In the genomic region with DNA sequence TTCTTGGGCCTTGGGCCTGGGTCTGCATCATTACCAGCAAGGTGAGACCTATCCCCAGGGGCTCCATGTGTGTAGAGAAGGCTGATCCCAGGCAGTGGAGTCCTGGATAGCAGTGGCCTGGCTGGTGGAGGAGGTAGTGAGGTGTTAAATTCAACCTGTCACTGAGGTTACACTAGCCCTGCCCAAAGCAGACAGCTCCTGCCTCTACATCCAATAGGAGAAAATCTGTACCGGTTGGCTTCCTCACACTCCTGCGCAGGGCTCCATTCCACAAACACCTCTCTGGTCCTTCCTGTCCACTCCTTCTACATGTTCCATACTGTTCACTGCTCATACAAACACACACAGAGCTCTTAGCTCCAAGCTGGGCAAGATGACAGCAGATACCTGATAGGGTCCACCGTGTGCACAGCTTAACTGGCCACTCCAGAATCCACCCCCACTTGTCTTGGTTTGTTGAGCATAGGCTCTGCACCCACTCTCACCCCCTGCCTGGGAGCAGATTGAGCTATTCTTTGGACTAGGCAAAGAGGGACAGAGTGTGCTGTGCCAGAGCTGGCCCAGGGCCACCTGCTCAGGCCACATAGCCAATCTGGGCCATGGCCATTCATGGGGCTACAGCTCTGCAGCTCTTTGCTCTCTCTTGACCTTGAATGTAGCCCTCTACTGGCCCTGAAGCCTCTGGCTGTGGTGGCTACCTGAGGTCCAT, we compare ENCODE assay signal across 15 mouse cellular contexts. TPM values are rescaled to one million over a fixed set of nuclear protein-coding genes. Genes with fewer than 3 reads are reported as not detected.
DNase-seq lines count a peak whose midpoint lies in the region; ATAC-seq and TF ChIP-seq lines count a peak whose summit lies in the region.
"Had no signal": no experiment of that assay in that cellular context is flagged by ENCODE, and none has a peak within 500 bp of the region (broad histone marks: within the 10 kb centered on the region; RNA-seq: fewer than 3 reads in every experiment).

No protein-coding gene starts in this region.

- H3K4me2 ChIP-seq in neural tube, embryonic 15.5 days, result no peak overlapping the region
- H3K4me2 ChIP-seq: embryonic facial prominence, embryonic 15.5 days; heart, embryonic 15.5 days; lung, embryonic 14.5 days; midbrain, embryonic 15.5 days had no signal

- ATAC-seq in CD4-positive, CD25-positive, alpha-beta regulatory T cell, adult 4 months, result no peak
- no peak for ATAC-seq in neural tube, embryonic 15.5 days (ENCODE audit: low FRiP score)
- ATAC-seq: midbrain, embryonic 15.5 days had no signal

- H3K4me3 ChIP-seq in cortical plate, adult 2 months (ENCODE audit: insufficient read depth, low read length), result no peak overlapping the region
- no peak overlapping the region for H3K4me3 ChIP-seq in testis, adult 2 months (ENCODE audit: control insufficient read depth, low read depth, low read length)
- H3K4me3 ChIP-seq in neural tube, embryonic 15.5 days (replicated peaks), result no peak overlapping the region
- H3K4me3 ChIP-seq: embryonic facial prominence, embryonic 15.5 days; heart, embryonic 15.5 days; midbrain, embryonic 15.5 days had no signal

- no peaks in the 10 kb centered on the region for H3K27me3 ChIP-seq in testis, adult 2 months (ENCODE audit: control insufficient read depth, insufficient read depth, low read length)
- no peaks in the 10 kb centered on the region for H3K27me3 ChIP-seq in neural tube, embryonic 15.5 days (replicated peaks)
- H3K27me3 ChIP-seq: embryonic facial prominence, embryonic 15.5 days; midbrain, embryonic 15.5 days had no signal

- H3K4me1 ChIP-seq in cortical plate, adult 2 months (ENCODE audit: control insufficient read depth, insufficient read depth, low read length), result peaks cover 4% of the 10 kb centered on the region; the same call in 1 of the 2 replicates
- H3K4me1 ChIP-seq in testis, adult 2 months (ENCODE audit: control insufficient read depth, insufficient read depth, low read length), result peaks cover 3% of the 10 kb centered on the region
- H3K4me1 ChIP-seq in neural tube, embryonic 15.5 days, result no peaks in the 10 kb centered on the region
- H3K4me1 ChIP-seq: embryonic facial prominence, embryonic 15.5 days; heart, embryonic 15.5 days; midbrain, embryonic 15.5 days had no signal

- peak overlapping the region; percentile 58; the same call in 1 of the 2 replicates for H3K27ac ChIP-seq in cortical plate, adult 2 months (ENCODE audit: insufficient read depth, low read length)
- H3K27ac ChIP-seq in testis, adult 2 months (ENCODE audit: control insufficient read depth, insufficient read depth, low read depth, low read length), result peak overlapping the region; percentile 75
- no peak overlapping the region for H3K27ac ChIP-seq in neural tube, embryonic 15.5 days (replicated peaks)
- H3K27ac ChIP-seq: embryonic facial prominence, embryonic 15.5 days; heart, embryonic 15.5 days; midbrain, embryonic 15.5 days had no signal

- no peaks in the 10 kb centered on the region for H3K9me3 ChIP-seq in neural tube, embryonic 15.5 days (replicated peaks)
- H3K9me3 ChIP-seq: embryonic facial prominence, embryonic 15.5 days; heart, embryonic 15.5 days; midbrain, embryonic 15.5 days had no signal

- intact Hi-C loops in heart, postnatal 25 days (cut with DNase I), result no loop called here

- H3K9ac ChIP-seq in neural tube, embryonic 15.5 days (replicated peaks), result no peak overlapping the region
- H3K9ac ChIP-seq: embryonic facial prominence, embryonic 15.5 days; heart, embryonic 15.5 days; lung, embryonic 14.5 days; midbrain, embryonic 15.5 days had no signal

- TF ChIP-seq CTCF in cortical plate, adult 2 months (IDR thresholded peaks at IDR 0.05; ENCODE audit: extremely low read depth, insufficient read depth, low read length), result no peak
- no peak for TF ChIP-seq CTCF in testis, adult 2 months (IDR thresholded peaks at IDR 0.05; ENCODE audit: control insufficient read depth, insufficient read depth, insufficient replicate concordance, low read depth, low read length)

- no peak for TF ChIP-seq POLR2A in cortical plate, adult 2 months (IDR thresholded peaks at IDR 0.05; ENCODE audit: extremely low read depth, insufficient read depth, low read length)
- TF ChIP-seq POLR2A in testis, adult 2 months (IDR thresholded peaks at IDR 0.05; ENCODE audit: control insufficient read depth, low read depth, low read length), result no peak

- 92% methylated on average over 3 of the region's 3 CpGs for WGBS in neural tube, embryonic 15.5 days

- DNase-seq in heart, adult 8-10 months (ENCODE audit: low spot score), result peak; percentile 40
- DNase-seq in heart, postnatal 25 days (ENCODE audit: low spot score), result no peak
- peak; percentile 80 for DNase-seq in right cerebral cortex, adult 18-20 months
- no peak for DNase-seq in right cerebral cortex, postnatal 14 days
- DNase-seq: lung, embryonic 14.5 days; thymus, postnatal 25 days had no signal

- H3K36me3 ChIP-seq in testis, adult 2 months (ENCODE audit: control insufficient read depth, insufficient read depth, low read length), result no peaks in the 10 kb centered on the region
- no peaks in the 10 kb centered on the region for H3K36me3 ChIP-seq in neural tube, embryonic 15.5 days
- H3K36me3 ChIP-seq: embryonic facial prominence, embryonic 15.5 days; heart, embryonic 15.5 days; midbrain, embryonic 15.5 days had no signal

RNA-seq across cellular contexts. Expression of gene Ptgds, which starts 8.3 kb away (rescaled TPM):
- 1,000 to 10,000 TPM in 1 of 4 experiments, 100 to 1,000 TPM in 3; 350 to 1,004 (median 621) TPM for total RNA-seq in heart, adult 8-10 months (2022)
- 100 to 1,000 TPM; 117 to 160 TPM for total RNA-seq in heart, postnatal 25 days (2021)
- 2,250 and 2,426 TPM in 2 replicates for polyA plus RNA-seq in cortical plate, adult 2 months (2012; rRNA removed)
- polyA plus RNA-seq in testis, adult 2 months (2012; rRNA removed), result 311 and 369 TPM in 2 replicates
- not detected for polyA plus RNA-seq in CD4-positive, CD25-positive, alpha-beta regulatory T cell, adult 4 months (2017; shearing (Covaris generic))
- 40.1 and 116 TPM in 2 replicates for polyA plus RNA-seq in neural tube, embryonic 15.5 days (2015; fragmentation: Nextera tagmentation; extraction: Ambion mirVana)

RNA-seq across cellular contexts. Expression of gene Lcn12, which starts 15.6 kb away (rescaled TPM):
- total RNA-seq in heart, adult 8-10 months (2022), result not detected
- total RNA-seq in heart, postnatal 25 days (2021), result not detected
- polyA plus RNA-seq in cortical plate, adult 2 months (2012; rRNA removed), result not detected in 2 replicates
- 5.7 TPM in 1 of 2 replicates, not detected in the other for polyA plus RNA-seq in testis, adult 2 months (2012; rRNA removed)
- polyA plus RNA-seq in CD4-positive, CD25-positive, alpha-beta regulatory T cell, adult 4 months (2017; shearing (Covaris generic)), result not detected
- polyA plus RNA-seq in neural tube, embryonic 15.5 days (2015; fragmentation: Nextera tagmentation; extraction: Ambion mirVana), result not detected in 2 replicates
- total RNA-seq: CH12.LX; layer of hippocampus, adult 18-20 months had no signal
- polyA plus RNA-seq: embryonic facial prominence, embryonic 15.5 days; heart, embryonic 15.5 days; lung, embryonic 14.5 days; midbrain, embryonic 15.5 days had no signal

RNA-seq across cellular contexts. Expression of gene Paxx, which starts 17.2 kb away (rescaled TPM):
- 10 to 100 TPM; 21.4 to 30.7 (median 23.3) TPM for total RNA-seq in heart, adult 8-10 months (2022)
- 10 to 100 TPM; 17.4 to 20.8 TPM for total RNA-seq in heart, postnatal 25 days (2021)
- polyA plus RNA-seq in cortical plate, adult 2 months (2012; rRNA removed), result 137 TPM in 2 replicates
- polyA plus RNA-seq in testis, adult 2 months (2012; rRNA removed), result 34.3 and 35.8 TPM in 2 replicates
- 100 to 1,000 TPM in 1 of 2 experiments, 10 to 100 TPM in 1; 74.7 to 102 TPM for polyA plus RNA-seq in CD4-positive, CD25-positive, alpha-beta regulatory T cell, adult 4 months (2017; shearing (Covaris generic))
- polyA plus RNA-seq in neural tube, embryonic 15.5 days (2015; fragmentation: Nextera tagmentation; extraction: Ambion mirVana), result 100 and 120 TPM in 2 replicates

RNA-seq across cellular contexts. Expression of gene Clic3, which starts 21.5 kb away (rescaled TPM):
- 1 to 10 TPM; 1.3 to 3.6 (median 2.3) TPM for total RNA-seq in heart, adult 8-10 months (2022)
- total RNA-seq in heart, postnatal 25 days (2021), result 1 to 10 TPM; 2.4 to 3.6 TPM
- polyA plus RNA-seq in cortical plate, adult 2 months (2012; rRNA removed), result 0.72 and 0.79 TPM in 2 replicates
- polyA plus RNA-seq in testis, adult 2 months (2012; rRNA removed), result 0.78 and 11.8 TPM in 2 replicates
- 1 to 10 TPM; 1.2 to 2.2 TPM for polyA plus RNA-seq in CD4-positive, CD25-positive, alpha-beta regulatory T cell, adult 4 months (2017; shearing (Covaris generic))
- polyA plus RNA-seq in neural tube, embryonic 15.5 days (2015; fragmentation: Nextera tagmentation; extraction: Ambion mirVana), result 1.8 and 2.0 TPM in 2 replicates

RNA-seq across cellular contexts. Expression of gene Fbxw5, which starts 22.4 kb away (rescaled TPM):
- 100 to 1,000 TPM in 1 of 4 experiments, 10 to 100 TPM in 3; 79.4 to 105 (median 88.7) TPM for total RNA-seq in heart, adult 8-10 months (2022)
- total RNA-seq in heart, postnatal 25 days (2021), result 10 to 100 TPM; 85.7 to 91.2 TPM
- polyA plus RNA-seq in cortical plate, adult 2 months (2012; rRNA removed), result 44.3 and 46.1 TPM in 2 replicates
- polyA plus RNA-seq in testis, adult 2 months (2012; rRNA removed), result 137 and 166 TPM in 2 replicates
- polyA plus RNA-seq in CD4-positive, CD25-positive, alpha-beta regulatory T cell, adult 4 months (2017; shearing (Covaris generic)), result 100 to 1,000 TPM in 1 of 2 experiments, 10 to 100 TPM in 1; 60.7 to 143 TPM
- 128 and 134 TPM in 2 replicates for polyA plus RNA-seq in neural tube, embryonic 15.5 days (2015; fragmentation: Nextera tagmentation; extraction: Ambion mirVana)

Comparison
In these comparisons a context has a peak if more than half of its experiments do, and no peak if none do; other contexts are left out.
1. DNase-seq: peak in heart, adult 8-10 months (single experiment) and right cerebral cortex, adult 18-20 months (single experiment); none in heart, postnatal 25 days (single experiment) and right cerebral cortex, postnatal 14 days (single experiment).
2. RNA of gene Ptgds, which starts 8.3 kb away (polyA plus RNA-seq): 2,250 to 2,426 TPM in cortical plate, adult 2 months, 311 to 369 TPM in testis, adult 2 months and 40.1 to 116 TPM in neural tube, embryonic 15.5 days; not detected in CD4-positive, CD25-positive, alpha-beta regulatory T cell, adult 4 months; every median in the first group is over 10 times any median in the second.